Mouse (Mus musculus) liver, embryonic 16.5 days (tissue): ENCODE data around the gene Lurap1. TPM values are rescaled to one million over a fixed set of nuclear protein-coding genes. Genes with fewer than 3 reads are reported as not detected.

ENCODE experiments used
- ATAC-seq: fragments of 200-750 bp; cut with Nextera tagmentation; 2 replicates; pipeline ENCODE4 v1.8.0; 2017; ENCODE audit warnings: low read depth, mild to moderate bottlenecking, moderate number of reproducible peaks, moderate library complexity
- H3K27ac ChIP-seq: fragments of 300-500 bp; sonication (generic); 2 replicates; pipeline ENCODE4 v1.5.1; 2014; ENCODE audit warnings: mild to moderate bottlenecking, low read length
- H3K27me3 ChIP-seq: fragments of 300-500 bp; sonication (generic); 2 replicates; pipeline ENCODE4 v1.6.1; 2014; ENCODE audit warnings: low read depth, low read length, mixed read lengths; ENCODE audit not compliant: control insufficient read depth, insufficient read depth
- H3K36me3 ChIP-seq: fragments of 300-500 bp; sonication (generic); 2 replicates; pipeline ENCODE4 v1.6.1; 2014; ENCODE audit warnings: mild to moderate bottlenecking; ENCODE audit not compliant: control insufficient read depth, insufficient read depth
- H3K4me1 ChIP-seq: fragments of 300-500 bp; sonication (generic); 2 replicates; pipeline ENCODE4 v1.6.1; 2014; ENCODE audit warnings: low read depth, low read length, mixed read lengths; ENCODE audit not compliant: control insufficient read depth
- H3K4me2 ChIP-seq: fragments of 300-500 bp; sonication (generic); 2 replicates; pipeline ENCODE4 v1.6.1; 2014; ENCODE audit warnings: low read depth, low read length, mixed read lengths
- H3K4me3 ChIP-seq: fragments of 300-500 bp; sonication (generic); 2 replicates; pipeline ENCODE4 v1.5.1; 2014; ENCODE audit warnings: low read depth, mild to moderate bottlenecking, low read length
- H3K9ac ChIP-seq: fragments of 300-500 bp; sonication (generic); 2 replicates; pipeline ENCODE4 v1.6.1; 2014; ENCODE audit warnings: low read depth, low read length
- H3K9me3 ChIP-seq: fragments of 300-500 bp; sonication (generic); replicated peaks from 2 replicates; pipeline ENCODE4 v1.6.1; 2016; ENCODE audit warnings: low read length; ENCODE audit not compliant: control insufficient read depth
- WGBS: fragments of 180-500 bp; shearing (Covaris S2); extraction: QIAGEN DNeasy Blood & Tissue Kit; methylation state at CpG from one replicate; pipeline ENCODE4 v1.1.7; 2014; ENCODE audit not compliant: insufficient replicate concordance; 5-methylcytosine and 5-hydroxymethylcytosine counted together
- polyA plus RNA-seq: library from polyadenylated mRNA; unstranded; fragments of >200 nt; fragmentation: Nextera tagmentation; extraction: Ambion mirVana; gene quantifications from 2 replicates; pipeline ENCODE4 v1.2.1, GENCODE M21; 2015

Lurap1 gene
- polyA plus RNA-seq: 0.26 and 0.38 TPM in 2 replicates

DNA sequence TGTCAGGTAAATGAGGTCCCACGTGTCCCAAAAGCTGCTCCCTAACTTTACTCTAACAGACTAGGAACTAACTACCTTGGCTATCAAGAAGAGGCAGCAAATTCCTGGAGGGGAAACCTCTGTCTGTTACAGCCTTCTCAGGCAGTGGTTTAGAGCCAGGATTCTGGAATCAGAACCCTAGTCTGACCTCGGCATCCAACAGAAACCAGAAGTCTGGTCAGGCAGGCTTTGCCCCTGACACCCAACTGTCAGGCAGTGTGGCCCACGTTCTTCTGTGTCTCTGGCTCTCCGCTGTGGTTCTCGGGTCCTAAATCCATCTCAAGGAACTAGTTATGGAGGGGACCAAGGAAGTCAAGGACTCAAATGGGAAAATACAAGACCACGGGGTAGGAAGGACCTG is at the start of gene Lurap1:
TSS of gene Lurap1 (minus strand) at position 101 of the 400 bp plus-strand sequence.
- peaks cover 5% of the 10 kb centered on the region; the same call in 1 of the 2 replicates for H3K36me3 ChIP-seq
- H3K4me1 ChIP-seq: peaks cover 15% of the 10 kb centered on the region
- peak within 1 kb of the TSS; percentile 97 for H3K4me2 ChIP-seq
- peak within 1 kb of the TSS; percentile 79 for H3K4me3 ChIP-seq
- H3K9me3 ChIP-seq: no peaks in the 10 kb centered on the region; the same call in 1 of the 2 replicates
- peak within 1 kb of the TSS; percentile 74 for H3K27ac ChIP-seq
- WGBS: 68% methylated on average over 6 of the region's 6 CpGs
- ATAC-seq: no peak
- peak within 1 kb of the TSS; percentile 85 for H3K9ac ChIP-seq
- H3K27me3 ChIP-seq: no peaks in the 10 kb centered on the region

DNA sequence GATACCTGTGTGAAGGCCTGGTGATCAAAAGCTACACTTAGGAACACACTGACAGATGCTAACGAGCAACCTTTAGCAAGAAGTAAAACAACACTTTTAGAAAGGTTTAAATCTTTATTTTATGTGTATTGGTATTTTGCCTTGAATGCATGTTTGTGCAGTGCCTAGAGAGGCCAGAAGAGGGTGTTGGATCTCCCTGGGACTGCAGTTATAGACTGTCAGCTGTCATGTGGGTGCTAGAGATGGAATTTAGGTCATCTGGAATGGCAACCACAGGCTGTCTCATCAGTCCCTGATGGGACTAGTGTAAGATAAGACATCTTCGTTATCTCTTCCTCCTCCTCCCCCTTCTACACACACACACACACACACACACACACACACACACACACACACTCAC is 47.3 kb upstream of the Lurap1 start:
- Histone ChIP-seq H3K4me3 (no peak overlapping the region), H3K9me3 (no peaks in the 10 kb centered on the region), H3K4me1 (peaks cover 11% of the 10 kb centered on the region), H3K36me3 (no peaks in the 10 kb centered on the region), H3K9ac (no peak overlapping the region), H3K27me3 (no peaks in the 10 kb centered on the region), H3K4me2 (no peak overlapping the region), H3K27ac (no peak overlapping the region)
- ATAC-seq: no peak
- WGBS: 57% methylated on average over 2 of the region's 2 CpGs

DNA sequence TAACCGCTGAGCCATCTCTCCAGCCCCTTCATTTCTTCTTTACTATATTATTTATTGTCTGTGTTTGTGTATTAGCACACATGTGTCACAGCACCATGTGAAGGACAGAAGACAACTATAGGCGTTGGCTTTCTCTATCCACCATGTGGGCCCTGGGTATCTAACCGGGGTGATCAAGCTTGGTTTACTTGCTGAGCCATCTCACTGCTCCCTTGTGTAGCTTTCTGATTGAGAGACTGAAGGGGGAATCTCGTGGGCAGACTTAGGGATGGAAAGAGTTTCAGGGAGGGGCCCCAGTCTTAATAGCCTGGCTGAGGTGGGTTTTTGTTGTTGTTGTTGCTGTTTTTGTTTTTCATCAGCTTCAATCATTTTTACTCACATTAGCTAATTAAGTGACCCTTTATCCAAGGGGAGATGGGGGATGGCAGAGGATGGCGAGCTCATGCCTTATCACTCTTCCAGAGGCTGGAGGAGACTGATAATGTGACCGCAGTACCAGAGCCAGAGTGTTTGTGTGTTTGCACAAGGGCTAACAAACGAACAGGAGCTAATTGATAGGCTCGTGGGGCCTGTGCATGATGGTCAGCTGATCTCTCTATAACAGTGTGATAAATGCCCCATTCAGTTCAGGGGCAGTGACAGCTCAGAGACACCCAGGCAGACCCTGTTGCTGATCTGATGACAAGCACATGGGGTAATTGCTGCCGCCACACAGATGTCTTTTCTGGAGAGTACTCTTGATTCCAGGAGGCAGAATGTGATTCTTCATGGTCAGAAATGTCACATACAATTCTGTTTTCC is 42.6 kb upstream of the Lurap1 start:
- Histone ChIP-seq H3K36me3 (no peaks in the 10 kb centered on the region), H3K4me2 (peak overlapping the region; percentile 30; the same call in 1 of the 2 replicates), H3K9ac (no peak overlapping the region; the same call in none of the 2 replicates), H3K27me3 (no peaks in the 10 kb centered on the region), H3K9me3 (no peaks in the 10 kb centered on the region), H3K4me1 (peaks cover 21% of the 10 kb centered on the region), H3K4me3 (no peak overlapping the region), H3K27ac (peak overlapping the region; percentile 85)
- WGBS: 23% methylated on average over 9 of the region's 9 CpGs
- peak; percentile 99 for ATAC-seq

DNA sequence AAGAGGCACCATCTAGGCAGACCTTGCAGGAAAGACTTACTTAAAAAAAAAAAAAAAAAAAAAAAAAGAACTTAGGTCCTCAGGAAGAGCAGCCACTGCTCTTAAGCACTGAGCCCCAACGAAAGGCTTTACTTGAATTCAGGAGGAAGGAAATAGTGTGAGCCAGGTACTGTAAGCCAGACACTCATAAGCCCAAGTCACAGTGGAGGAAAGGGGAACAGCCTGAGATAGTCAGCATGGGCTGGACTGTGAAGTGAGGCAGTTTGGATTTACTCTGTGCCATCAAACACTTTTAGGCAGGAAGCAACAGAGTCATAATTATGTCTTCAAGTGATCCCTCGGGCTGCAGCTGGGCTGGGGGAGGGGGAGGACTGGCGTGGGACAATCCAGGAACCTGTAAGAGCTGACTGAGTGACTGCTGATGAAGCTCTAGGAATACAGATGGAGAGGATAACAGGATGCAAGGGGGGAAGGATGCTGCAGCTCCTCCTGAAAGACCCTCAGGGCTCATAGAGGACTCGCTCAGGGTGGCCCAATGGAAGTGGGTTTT is 41.2 kb upstream of the Lurap1 start:
- H3K27ac ChIP-seq: no peak overlapping the region; the same call in 1 of the 2 replicates
- ATAC-seq: no peak
- 32% methylated on average over 4 of the region's 4 CpGs for WGBS

DNA sequence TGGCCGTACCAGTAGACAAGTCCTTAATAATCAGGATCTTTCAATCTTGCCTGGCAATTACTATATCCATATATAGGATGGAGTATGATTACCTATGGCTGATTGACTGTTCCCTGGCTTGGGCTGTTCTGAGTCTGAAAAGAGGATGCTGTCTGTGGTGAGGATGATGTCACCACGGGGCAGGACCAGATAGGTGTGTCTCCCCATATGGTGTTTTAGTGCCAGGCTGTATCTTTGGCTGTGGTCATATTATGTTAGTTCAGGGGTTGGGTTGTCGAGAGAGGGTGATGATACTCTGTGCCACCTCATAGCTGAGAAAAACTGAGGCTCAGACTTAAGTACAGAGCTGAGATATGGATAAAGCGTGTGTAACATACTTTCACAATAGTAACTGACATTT is 33.9 kb upstream of the Lurap1 start:
- ATAC-seq: no peak
- no peaks in the 10 kb centered on the region for H3K9me3 ChIP-seq

More for the DNA sequence above, 41.2 kb upstream of the Lurap1 start:
- H3K9ac ChIP-seq: no peak overlapping the region
- no peaks in the 10 kb centered on the region for H3K9me3 ChIP-seq
- H3K27me3 ChIP-seq: no peaks in the 10 kb centered on the region
- H3K36me3 ChIP-seq: no peaks in the 10 kb centered on the region
- H3K4me1 ChIP-seq: peaks cover 21% of the 10 kb centered on the region
- no peak overlapping the region for H3K4me2 ChIP-seq
- no peak overlapping the region for H3K4me3 ChIP-seq

DNA sequence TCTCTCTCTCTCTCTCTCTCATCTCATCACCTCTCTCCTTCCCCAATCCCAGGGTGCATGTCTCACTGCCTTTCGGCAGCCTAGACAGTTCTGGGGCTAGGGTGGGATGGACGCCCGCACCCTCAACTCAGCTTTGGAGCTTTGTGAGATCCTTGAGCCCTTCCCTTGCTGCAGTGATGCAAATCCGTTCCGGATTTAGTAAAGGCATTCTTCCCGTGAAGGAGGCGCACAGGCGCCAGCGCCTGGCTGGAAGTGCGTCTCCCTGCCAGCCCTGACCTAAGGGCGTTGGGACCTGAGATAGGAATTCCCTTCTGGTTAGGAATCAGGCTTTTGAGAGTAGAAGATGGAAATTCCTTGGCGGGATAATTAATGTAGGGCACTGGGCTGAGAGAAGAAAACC is 31.6 kb upstream of the Lurap1 start:
- H3K36me3 ChIP-seq: no peaks in the 10 kb centered on the region
- ATAC-seq: no peak
- no peaks in the 10 kb centered on the region for H3K9me3 ChIP-seq
- no peaks in the 10 kb centered on the region for H3K4me1 ChIP-seq
- WGBS: 30% methylated on average over 12 of the region's 12 CpGs
- no peak overlapping the region for H3K4me3 ChIP-seq
- peaks cover 9% of the 10 kb centered on the region for H3K27me3 ChIP-seq
- no peak overlapping the region for H3K9ac ChIP-seq
- H3K27ac ChIP-seq: no peak overlapping the region
- no peak overlapping the region for H3K4me2 ChIP-seq

More for the DNA sequence above, 33.9 kb upstream of the Lurap1 start:
- Histone ChIP-seq H3K4me2 (no peak overlapping the region), H3K27ac (no peak overlapping the region), H3K4me1 (no peaks in the 10 kb centered on the region), H3K9ac (no peak overlapping the region), H3K4me3 (no peak overlapping the region), H3K36me3 (no peaks in the 10 kb centered on the region), H3K27me3 (peaks cover 9% of the 10 kb centered on the region)
- WGBS: 57% methylated on average over 4 of the region's 4 CpGs

DNA sequence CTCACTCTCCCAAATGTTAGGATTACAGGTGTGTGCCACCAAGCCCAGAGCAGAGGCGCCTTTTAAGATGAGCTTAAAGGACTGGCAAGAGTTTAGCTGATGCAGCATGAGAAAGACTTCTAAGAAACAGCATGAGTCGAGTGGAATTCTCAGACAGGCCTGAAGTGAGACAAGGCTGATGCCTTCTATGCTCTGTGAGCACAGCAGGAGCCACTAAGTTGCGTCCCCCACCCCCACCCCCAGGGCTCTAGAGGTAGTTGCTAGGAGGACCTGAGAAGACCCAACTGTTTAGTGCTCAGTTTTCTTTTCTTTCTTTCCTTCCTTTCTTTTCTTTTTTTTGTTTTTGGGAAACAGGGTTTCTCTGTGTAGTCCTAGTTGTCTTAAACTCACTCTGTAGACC is 30.9 kb upstream of the Lurap1 start:
- H3K9me3 ChIP-seq: no peaks in the 10 kb centered on the region
- H3K9ac ChIP-seq: no peak overlapping the region
- H3K36me3 ChIP-seq: no peaks in the 10 kb centered on the region
- no peak overlapping the region for H3K4me2 ChIP-seq
- H3K27ac ChIP-seq: no peak overlapping the region
- WGBS: 47% methylated on average over 3 of the region's 3 CpGs
- H3K4me1 ChIP-seq: no peaks in the 10 kb centered on the region
- ATAC-seq: no peak
- peaks cover 11% of the 10 kb centered on the region for H3K27me3 ChIP-seq
- no peak overlapping the region for H3K4me3 ChIP-seq

DNA sequence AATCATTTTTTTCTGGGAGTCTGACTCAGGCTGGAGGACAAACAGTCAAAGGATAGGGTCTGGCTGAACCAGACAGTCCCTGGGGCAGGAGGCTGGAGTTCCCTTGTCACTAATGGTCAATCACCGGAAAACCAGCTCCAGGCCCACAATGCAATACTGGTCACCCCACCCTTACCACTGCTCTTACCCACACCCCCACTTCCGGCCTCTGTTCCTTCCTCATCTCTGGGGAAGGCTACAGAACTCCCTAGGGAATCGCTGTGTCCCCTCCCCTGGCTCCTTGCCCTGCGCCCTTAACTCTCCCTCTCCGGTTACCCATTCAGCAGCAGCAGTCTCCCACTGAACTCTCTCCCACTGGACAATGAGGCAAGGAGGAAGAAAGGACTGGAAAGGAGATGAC is 26.0 kb upstream of the Lurap1 start:
- Histone ChIP-seq H3K36me3 (no peaks in the 10 kb centered on the region), H3K9me3 (no peaks in the 10 kb centered on the region), H3K4me2 (peak overlapping the region; percentile 33), H3K4me3 (no peak overlapping the region), H3K9ac (no peak overlapping the region), H3K27me3 (peaks cover 6% of the 10 kb centered on the region), H3K4me1 (peaks cover 22% of the 10 kb centered on the region), H3K27ac (no peak overlapping the region)
- ATAC-seq: peak; percentile 59
- WGBS: 28% methylated on average over 5 of the region's 5 CpGs

DNA sequence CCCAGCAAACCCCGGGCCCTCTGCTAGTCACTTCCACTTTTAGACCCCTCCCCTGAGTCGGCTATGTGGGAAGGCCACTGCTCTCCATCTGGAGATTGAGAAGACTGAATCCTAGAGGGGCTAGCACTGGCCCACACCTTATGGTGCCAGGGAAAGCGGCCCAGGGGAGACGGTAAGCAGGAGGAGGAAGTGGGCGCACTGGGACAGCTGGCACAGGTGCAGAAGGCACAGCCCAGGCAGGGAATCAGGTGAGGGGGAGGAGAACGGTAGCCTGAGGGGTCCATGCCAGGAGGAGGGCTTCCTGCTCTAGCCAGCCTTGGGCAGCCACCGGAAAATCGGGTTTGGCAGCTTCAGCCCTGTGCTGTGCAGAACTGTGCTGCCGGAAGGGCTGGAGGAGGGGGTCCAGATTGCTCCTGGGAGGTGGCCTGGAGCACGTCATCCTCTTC is 25.4 kb upstream of the Lurap1 start:
- Histone ChIP-seq H3K4me2 (peak overlapping the region; percentile 33), H3K4me1 (peaks cover 22% of the 10 kb centered on the region), H3K4me3 (no peak overlapping the region), H3K9me3 (no peaks in the 10 kb centered on the region), H3K27ac (peak overlapping the region; percentile 9; the same call in 1 of the 2 replicates), H3K9ac (no peak overlapping the region), H3K27me3 (peaks cover 6% of the 10 kb centered on the region), H3K36me3 (no peaks in the 10 kb centered on the region)
- 6% methylated on average over 10 of the region's 10 CpGs for WGBS
- ATAC-seq: 0 out of 2 replicates have a peak, but pooled peaks have one; percentile 28
